Mouse (Mus musculus): ENCODE measurements around the gene Rad23a.

GRCm38 (mm10) chr8:84787523-84788302 lies 52.8 kb downstream of the Rad23a start:
- TF ChIP-seq CTCF (IDR thresholded peaks at IDR 0.05; ENCODE audit: low read depth, low read length): no peak
- no peak for TF ChIP-seq POLR2A (IDR thresholded peaks at IDR 0.05; ENCODE audit: borderline replicate concordance, low read depth, low read length)

All from bone marrow macrophage, adult 2 months (primary cell).